Mouse (Mus musculus): Measurements from ENCODE around the gene Mfsd4b4. TPM values are rescaled to one million over a fixed set of nuclear protein-coding genes. Genes with fewer than 3 reads are reported as not detected.

Mfsd4b4 gene
- total and polyA plus RNA-seq, 3 experiments: 1.7 to 3.5 (median 2.1) TPM

- dilution Hi-C loops (cut with MboI; ENCODE audit: extremely low pct_ligation_motif_present, extremely low pct_unique_long_range_greater_than_20kb, low sequenced_read_pairs): no loop called here
- in situ Hi-C loops (cut with MboI; ENCODE audit: low pct_ligation_motif_present, low pct_unique_long_range_greater_than_20kb, low sequenced_read_pairs): no loop called here
These were observed 10.4 kb downstream of the Mfsd4b4 start for GRCm38 (mm10) chr10:39888621-39889020.

GRCm38 (mm10) chr10:39865509-39865908 lies 33.5 kb downstream of the Mfsd4b4 start:
- Histone ChIP-seq H3K27ac (ENCODE audit: insufficient read depth, low read depth) (no peak overlapping the region), H3K4me2 (ENCODE audit: insufficient read depth, low read depth, poor library complexity, severe bottlenecking) (no peak overlapping the region), H3K79me2 (replicated peaks; ENCODE audit: control insufficient read depth, extremely low read depth, insufficient read depth, poor library complexity, severe bottlenecking) (no peaks in the 10 kb centered on the region), H3K9ac (ENCODE audit: insufficient read depth, low read depth) (no peak overlapping the region), H3K36me3 (replicated peaks in 1 of 2; ENCODE audit: control insufficient read depth in 1 of 2, insufficient read depth in 1 of 2, low read length in 1 of 2) (peaks cover 17 to 58% of the 10 kb centered on the region in 2 experiments), H3K4me3 (replicated peaks in 1 of 3; ENCODE audit: low read depth in 2 of 3, low read length in 2 of 3, poor library complexity in 1 of 3) (no peak overlapping the region), H3K4me1 (ENCODE audit: control insufficient read depth in 1 of 2, insufficient read depth in 2 of 2) (no peaks in the 10 kb centered on the region), H3K9me3 (replicated peaks; ENCODE audit: low read length) (no peaks in the 10 kb centered on the region), H3K27me3 (replicated peaks) (no peaks in the 10 kb centered on the region)
- DNase-seq (ENCODE audit: extremely low read depth): no peak
- dilution Hi-C loops (cut with MboI; ENCODE audit: extremely low pct_ligation_motif_present, extremely low pct_unique_long_range_greater_than_20kb, low sequenced_read_pairs) (no loop called here), in situ Hi-C loops (cut with MboI; ENCODE audit: low pct_ligation_motif_present, low pct_unique_long_range_greater_than_20kb, low sequenced_read_pairs) (no loop called here)
- TF ChIP-seq SMC3 (IDR thresholded peaks at IDR 0.05; ENCODE audit: low read depth, low read length) (no peak), USF2 (conservative IDR thresholded peaks at IDR 0.05; ENCODE audit: low read depth, low read length) (no peak), MEF2A (IDR thresholded peaks at IDR 0.05; ENCODE audit: borderline replicate concordance, low read depth, low read length) (no peak), MAFK (IDR thresholded peaks at IDR 0.05; ENCODE audit: insufficient replicate concordance, low read length) (no peak), KAT2A (IDR thresholded peaks at IDR 0.05; ENCODE audit: insufficient replicate concordance, low read length) (no peak), JUND (conservative IDR thresholded peaks at IDR 0.05; ENCODE audit: low read depth, low read length) (no peak), RCOR1 (conservative IDR thresholded peaks at IDR 0.05; ENCODE audit: low read depth, low read length) (no peak), ETS1 (conservative IDR thresholded peaks at IDR 0.05; ENCODE audit: low read depth, low read length) (no peak), MAX (IDR thresholded peaks at IDR 0.05; ENCODE audit: low read length) (no peak), TBP (conservative IDR thresholded peaks at IDR 0.05; ENCODE audit: low read depth, low read length) (no peak), SIN3A (IDR thresholded peaks at IDR 0.05; ENCODE audit: low read length) (no peak), POLR2AphosphoS2 (IDR thresholded peaks at IDR 0.05; ENCODE audit: low read depth, low read length) (no peak), IRF4 (IDR thresholded peaks at IDR 0.05; ENCODE audit: low read depth, low read length) (no peak), JUN (IDR thresholded peaks at IDR 0.05; ENCODE audit: insufficient read depth, low read depth, low read length) (no peak), ZMIZ1 (IDR thresholded peaks at IDR 0.05; ENCODE audit: low read depth, low read length) (no peak)

More at GRCm38 (mm10) chr10:39888621-39889020, 10.4 kb downstream of the Mfsd4b4 start:
- Histone ChIP-seq H3K36me3 (replicated peaks in 1 of 2; ENCODE audit: control insufficient read depth in 1 of 2, insufficient read depth in 1 of 2, low read length in 1 of 2) (peaks cover 0 to 2% of the 10 kb centered on the region in 2 experiments), H3K9ac (ENCODE audit: insufficient read depth, low read depth) (no peak overlapping the region), H3K4me2 (ENCODE audit: insufficient read depth, low read depth, poor library complexity, severe bottlenecking) (no peak overlapping the region), H3K79me2 (replicated peaks; ENCODE audit: control insufficient read depth, extremely low read depth, insufficient read depth, poor library complexity, severe bottlenecking) (no peaks in the 10 kb centered on the region), H3K4me3 (replicated peaks in 1 of 3; ENCODE audit: low read depth in 2 of 3, low read length in 2 of 3, poor library complexity in 1 of 3) (no peak overlapping the region), H3K27me3 (replicated peaks) (no peaks in the 10 kb centered on the region), H3K27ac (ENCODE audit: insufficient read depth, low read depth) (no peak overlapping the region), H3K4me1 (ENCODE audit: control insufficient read depth in 1 of 2, insufficient read depth in 2 of 2) (peaks cover 1 to 10% of the 10 kb centered on the region in 2 experiments), H3K9me3 (replicated peaks; ENCODE audit: low read length) (no peaks in the 10 kb centered on the region)
- TF ChIP-seq SMC3 (IDR thresholded peaks at IDR 0.05; ENCODE audit: low read depth, low read length): no peak
- TF ChIP-seq ZKSCAN1 (IDR thresholded peaks at IDR 0.05; ENCODE audit: borderline replicate concordance, low read depth, low read length): no peak
- TF ChIP-seq UBTF (IDR thresholded peaks at IDR 0.05; ENCODE audit: low read depth, low read length): no peak
- TF ChIP-seq POLR2AphosphoS2 (IDR thresholded peaks at IDR 0.05; ENCODE audit: low read depth, low read length): no peak
- TF ChIP-seq PAX5 (IDR thresholded peaks at IDR 0.05; ENCODE audit: low read length): no peak
- TF ChIP-seq MAFK (IDR thresholded peaks at IDR 0.05; ENCODE audit: insufficient replicate concordance, low read length): no peak
- TF ChIP-seq BHLHE40 (IDR thresholded peaks at IDR 0.05; ENCODE audit: low read depth, low read length): no peak
- TF ChIP-seq JUND (conservative IDR thresholded peaks at IDR 0.05; ENCODE audit: low read depth, low read length): no peak
- TF ChIP-seq E2F4 (IDR thresholded peaks at IDR 0.05; ENCODE audit: insufficient replicate concordance, low read depth, low read length): no peak
- TF ChIP-seq USF1 (IDR thresholded peaks at IDR 0.05; ENCODE audit: low read depth, low read length): no peak
- TF ChIP-seq ELF1 (IDR thresholded peaks at IDR 0.05; ENCODE audit: low read depth, low read length): no peak
- no peak for DNase-seq (ENCODE audit: extremely low read depth)

All from CH12.LX (cell line).